ENCODE assay signal across 21 mouse cellular contexts in genomic region chr2:46503074-46503473, GRCm38 (mm10).
DNase-seq lines count a peak whose midpoint lies in the region; ATAC-seq and TF ChIP-seq lines count a peak whose summit lies in the region.
"Had no signal": no experiment of that assay in that cellular context is flagged by ENCODE, and none has a peak within 500 bp of the region (broad histone marks: within the 10 kb centered on the region; RNA-seq: fewer than 3 reads in every experiment).

No protein-coding gene starts in this region.

- no peak overlapping the region for H3K4me2 ChIP-seq in lung, embryonic 15.5 days
- H3K4me2 ChIP-seq in lung, postnatal 0 days (replicated peaks; ENCODE audit: low read depth, low read length): no peak overlapping the region
- H3K4me2 ChIP-seq: embryonic facial prominence, embryonic 13.5 days; embryonic facial prominence, embryonic 15.5 days; forebrain, embryonic 12.5 days had no signal

- ATAC-seq in lung, embryonic 15.5 days (ENCODE audit: borderline replicate concordance, extremely low read depth, low FRiP score, low TSS enrichment): 0 out of 2 replicates have a peak, but pooled peaks have one; percentile 14
- peak; percentile 32; the same call in 1 of the 2 replicates for ATAC-seq in lung, postnatal 0 days
- ATAC-seq: forebrain, embryonic 14.5 days; forebrain, embryonic 16.5 days had no signal

- WGBS in lung, embryonic 15.5 days: 45% methylated on average over 2 of the region's 2 CpGs
- WGBS in lung, postnatal 0 days: 59% methylated on average over 2 of the region's 2 CpGs

- H3K27ac ChIP-seq in lung, embryonic 15.5 days: no peak overlapping the region
- H3K27ac ChIP-seq in lung, postnatal 0 days (ENCODE audit: low read length): no peak overlapping the region
- H3K27ac ChIP-seq: embryonic facial prominence, embryonic 13.5 days; embryonic facial prominence, embryonic 15.5 days; forebrain, embryonic 10.5 days; forebrain, embryonic 12.5 days had no signal

- no peak overlapping the region for H3K4me3 ChIP-seq in lung, embryonic 15.5 days
- no peak overlapping the region for H3K4me3 ChIP-seq in lung, postnatal 0 days (ENCODE audit: low read depth, low read length)
- H3K4me3 ChIP-seq: embryonic facial prominence, embryonic 13.5 days; embryonic facial prominence, embryonic 15.5 days; erythroblast, embryonic 14.5 days; forebrain, embryonic 10.5 days; forebrain, embryonic 12.5 days had no signal

- H3K36me3 ChIP-seq in lung, embryonic 15.5 days: no peaks in the 10 kb centered on the region
- H3K36me3 ChIP-seq in lung, postnatal 0 days (ENCODE audit: insufficient read depth, low read length): no peaks in the 10 kb centered on the region
- H3K36me3 ChIP-seq: embryonic facial prominence, embryonic 13.5 days; embryonic facial prominence, embryonic 15.5 days; forebrain, embryonic 10.5 days; forebrain, embryonic 12.5 days had no signal

- TF ChIP-seq EP300 in lung, postnatal 0 days (IDR thresholded peaks at IDR 0.05): no peak

- TF ChIP-seq CTCF in lung, postnatal 0 days (IDR thresholded peaks at IDR 0.05): no peak

- no peaks in the 10 kb centered on the region for H3K27me3 ChIP-seq in lung, embryonic 15.5 days
- H3K27me3 ChIP-seq in lung, postnatal 0 days (replicated peaks; ENCODE audit: insufficient read depth, low read length): no peaks in the 10 kb centered on the region
- H3K27me3 ChIP-seq: embryonic facial prominence, embryonic 13.5 days; embryonic facial prominence, embryonic 15.5 days; forebrain, embryonic 12.5 days had no signal

- no peaks in the 10 kb centered on the region for H3K4me1 ChIP-seq in lung, embryonic 15.5 days
- no peaks in the 10 kb centered on the region for H3K4me1 ChIP-seq in lung, postnatal 0 days (ENCODE audit: insufficient read depth, low read depth, low read length)
- H3K4me1 ChIP-seq: embryonic facial prominence, embryonic 13.5 days; embryonic facial prominence, embryonic 15.5 days; forebrain, embryonic 12.5 days had no signal

- H3K9ac ChIP-seq in lung, embryonic 15.5 days: no peak overlapping the region
- no peak overlapping the region for H3K9ac ChIP-seq in lung, postnatal 0 days (replicated peaks; ENCODE audit: low read depth)
- H3K9ac ChIP-seq: embryonic facial prominence, embryonic 13.5 days; embryonic facial prominence, embryonic 15.5 days; forebrain, embryonic 12.5 days had no signal

- no peak for DNase-seq in lung, postnatal 25 days (ENCODE audit: low spot score)
- DNase-seq in lung, postnatal 0 days (ENCODE audit: low spot score): peak; percentile 26
- DNase-seq in lung, postnatal 36 days: no peak
- DNase-seq: adrenal gland, adult 2 months; adrenal gland, postnatal 10 days; adrenal gland, postnatal 25 days; cerebellum, adult 11 months; cerebellum, adult 18-20 months; cerebellum, adult 8-10 months; cerebellum, adult 9-11 months; cerebellum, postnatal 14 days; cerebellum, postnatal 36 days; embryo, embryonic 11 days had no signal

- H3K9me3 ChIP-seq in lung, embryonic 15.5 days: no peaks in the 10 kb centered on the region
- no peaks in the 10 kb centered on the region for H3K9me3 ChIP-seq in lung, postnatal 0 days (ENCODE audit: low read length)
- H3K9me3 ChIP-seq: embryonic facial prominence, embryonic 13.5 days; embryonic facial prominence, embryonic 15.5 days; forebrain, embryonic 10.5 days; forebrain, embryonic 12.5 days had no signal
